Mouse (Mus musculus): Measurements from ENCODE around the gene Exog. TPM values are rescaled to one million over a fixed set of nuclear protein-coding genes. Genes with fewer than 3 reads are reported as not detected.

Gene Exog
- polyA plus RNA-seq, 1 experiment = 7.3 TPM

DNA sequence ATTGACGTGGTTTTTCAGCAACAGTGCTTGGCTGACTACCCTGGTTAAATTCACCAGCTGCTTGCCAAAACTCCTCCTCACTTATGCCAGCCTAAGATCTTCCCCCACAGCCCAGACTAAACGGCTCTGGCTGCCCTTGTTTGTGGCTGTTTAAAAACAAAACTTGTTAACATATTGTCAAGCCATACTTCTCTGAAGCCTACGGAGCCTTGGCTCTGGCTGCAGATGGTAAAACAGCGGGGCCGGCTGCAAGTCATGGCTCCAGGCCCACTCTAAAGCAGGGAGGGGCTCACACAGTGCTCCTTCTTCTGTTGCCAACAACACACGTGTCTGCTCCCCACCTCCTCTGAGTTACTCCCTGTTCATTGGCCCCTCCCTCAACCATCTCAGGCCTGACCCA lies 66.2 kb downstream of the Exog start:
- no peaks in the 10 kb centered on the region for H3K79me3 ChIP-seq (ENCODE audit: low read depth)

GRCm38 (mm10) chr9:119512993-119513392 lies 68.2 kb downstream of the Exog start:
- Histone ChIP-seq H3K4me3 (ENCODE audit: insufficient read depth, poor library complexity, severe bottlenecking) (no peak overlapping the region), H3ac (ENCODE audit: control insufficient read depth, insufficient read length, low read depth) (no peak overlapping the region), H3K79me2 (ENCODE audit: control insufficient read depth, insufficient read depth) (no peaks in the 10 kb centered on the region), H3K36me3 (ENCODE audit: control insufficient read depth, insufficient read depth) (no peaks in the 10 kb centered on the region), H3K27me3 (ENCODE audit: control insufficient read depth, insufficient read depth, insufficient read length) (no peaks in the 10 kb centered on the region), H3K79me3 (ENCODE audit: low read depth) (no peaks in the 10 kb centered on the region)
- TF ChIP-seq FOSL1 (IDR thresholded peaks at IDR 0.05; ENCODE audit: insufficient read depth, low read length, poor library complexity, severe bottlenecking) = no peak
- no peak for TF ChIP-seq USF1 (IDR thresholded peaks at IDR 0.05; ENCODE audit: low read depth)
- no peak for TF ChIP-seq CEBPB (IDR thresholded peaks at IDR 0.05; ENCODE audit: low read depth)
- TF ChIP-seq MYOD1 (IDR thresholded peaks at IDR 0.05; ENCODE audit: control insufficient read depth, insufficient read length, low read depth) = no peak
- no peak for TF ChIP-seq MAX (IDR thresholded peaks at IDR 0.05)

More for the DNA sequence above, 66.2 kb downstream of the Exog start:
- Histone ChIP-seq H3ac (ENCODE audit: control insufficient read depth, insufficient read length, low read depth) (no peak overlapping the region), H3K36me3 (ENCODE audit: control insufficient read depth, insufficient read depth) (no peaks in the 10 kb centered on the region), H3K79me2 (ENCODE audit: control insufficient read depth, insufficient read depth) (no peaks in the 10 kb centered on the region), H3K27me3 (ENCODE audit: control insufficient read depth, insufficient read depth, insufficient read length) (no peaks in the 10 kb centered on the region), H3K4me3 (ENCODE audit: insufficient read depth, poor library complexity, severe bottlenecking) (no peak overlapping the region)
- no peak for TF ChIP-seq MYOD1 (IDR thresholded peaks at IDR 0.05; ENCODE audit: control insufficient read depth, insufficient read length, low read depth)

GRCm38 (mm10) chr9:119513816-119514215 lies 69.1 kb downstream of the Exog start:
- TF ChIP-seq FOSL1 (IDR thresholded peaks at IDR 0.05; ENCODE audit: insufficient read depth, low read length, poor library complexity, severe bottlenecking) (no peak), MAX (IDR thresholded peaks at IDR 0.05) (no peak), MYOG (IDR thresholded peaks at IDR 0.05; ENCODE audit: control insufficient read depth, extremely low read depth, insufficient read length) (no peak), USF1 (IDR thresholded peaks at IDR 0.05; ENCODE audit: low read depth) (no peak), CEBPB (IDR thresholded peaks at IDR 0.05; ENCODE audit: low read depth) (no peak), CTCF (IDR thresholded peaks at IDR 0.05; ENCODE audit: control insufficient read depth, insufficient read depth, insufficient read length) (no peak), MYOD1 (IDR thresholded peaks at IDR 0.05; ENCODE audit: control insufficient read depth, insufficient read length, low read depth) (no peak)
- H3ac ChIP-seq (ENCODE audit: control insufficient read depth, insufficient read length, low read depth) = no peak overlapping the region
- H3K27me3 ChIP-seq (ENCODE audit: control insufficient read depth, insufficient read depth, insufficient read length) = no peaks in the 10 kb centered on the region
- no peaks in the 10 kb centered on the region for H3K36me3 ChIP-seq (ENCODE audit: control insufficient read depth, insufficient read depth)
- no peak overlapping the region for H3K4me3 ChIP-seq (ENCODE audit: insufficient read depth, poor library complexity, severe bottlenecking)
- no peaks in the 10 kb centered on the region for H3K79me2 ChIP-seq (ENCODE audit: control insufficient read depth, insufficient read depth)
- H3K79me3 ChIP-seq (ENCODE audit: low read depth) = no peaks in the 10 kb centered on the region

DNA sequence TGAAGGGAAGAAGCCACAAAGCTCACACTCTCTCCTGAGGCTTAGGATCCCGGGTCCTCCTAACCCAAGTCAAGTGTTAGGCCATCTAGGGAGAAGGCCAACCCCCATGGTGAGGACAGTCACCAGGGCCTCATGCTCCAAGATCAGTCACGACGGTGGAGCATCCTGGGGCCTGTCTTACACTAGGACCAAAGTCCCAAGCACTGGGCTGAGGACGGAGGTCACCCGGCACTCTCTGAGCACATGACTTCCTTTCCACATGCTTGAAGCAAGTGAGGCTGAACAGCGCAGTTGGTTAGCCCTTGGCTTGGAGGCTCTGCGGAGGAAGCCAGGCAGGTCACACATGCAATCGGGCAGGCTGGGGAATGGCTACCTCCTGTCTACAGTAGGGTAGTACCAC lies 70.2 kb downstream of the Exog start:
- Histone ChIP-seq H3K4me3 (ENCODE audit: insufficient read depth, poor library complexity, severe bottlenecking) (no peak overlapping the region), H3K79me3 (ENCODE audit: low read depth) (no peaks in the 10 kb centered on the region)

More for the DNA sequence above, 70.2 kb downstream of the Exog start:
- Histone ChIP-seq H3K27me3 (ENCODE audit: control insufficient read depth, insufficient read depth, insufficient read length) (no peaks in the 10 kb centered on the region), H3K36me3 (ENCODE audit: control insufficient read depth, insufficient read depth) (no peaks in the 10 kb centered on the region), H3K79me2 (ENCODE audit: control insufficient read depth, insufficient read depth) (no peaks in the 10 kb centered on the region), H3ac (ENCODE audit: control insufficient read depth, insufficient read length, low read depth) (no peak overlapping the region)
- TF ChIP-seq MYOG (IDR thresholded peaks at IDR 0.05; ENCODE audit: control insufficient read depth, extremely low read depth, insufficient read length) (no peak), CEBPB (IDR thresholded peaks at IDR 0.05; ENCODE audit: low read depth) (no peak), FOSL1 (IDR thresholded peaks at IDR 0.05; ENCODE audit: insufficient read depth, low read length, poor library complexity, severe bottlenecking) (no peak), MYOD1 (IDR thresholded peaks at IDR 0.05; ENCODE audit: control insufficient read depth, insufficient read length, low read depth) (no peak), CTCF (IDR thresholded peaks at IDR 0.05; ENCODE audit: control insufficient read depth, insufficient read depth, insufficient read length) (no peak), USF1 (IDR thresholded peaks at IDR 0.05; ENCODE audit: low read depth) (no peak), MAX (IDR thresholded peaks at IDR 0.05) (no peak)

Other genes with a start within 250 kb of the Exog start
- gene Slc22a13, start 235.8 kb upstream of the Exog start, polyA plus RNA-seq (2012; fragmentation: generic; extraction: Trizol) = not detected
- gene Oxsr1, start 122.5 kb upstream of the Exog start, polyA plus RNA-seq (2012; fragmentation: generic; extraction: Trizol) = 13.0 TPM
- 50.9 TPM for gene Acaa1a, start 105.3 kb upstream of the Exog start, polyA plus RNA-seq (2012; fragmentation: generic; extraction: Trizol)
- 19.5 TPM for gene Myd88, start 103.5 kb upstream of the Exog start, polyA plus RNA-seq (2012; fragmentation: generic; extraction: Trizol)
- gene Xylb, start 87.6 kb upstream of the Exog start, polyA plus RNA-seq (2012; fragmentation: generic; extraction: Trizol) = 3.1 TPM
- gene Slc22a14, start 79.4 kb upstream of the Exog start, polyA plus RNA-seq (2012; fragmentation: generic; extraction: Trizol) = not detected
- 0.83 TPM for gene Acvr2b, start 42.8 kb upstream of the Exog start, polyA plus RNA-seq (2012; fragmentation: generic; extraction: Trizol)
- gene Scn5a, start 134.1 kb downstream of the Exog start, polyA plus RNA-seq (2012; fragmentation: generic; extraction: Trizol) = 13.6 TPM